Mouse (Mus musculus): ENCODE measurements around the gene Alpk3. TPM values are rescaled to one million over a fixed set of nuclear protein-coding genes. Genes with fewer than 3 reads are reported as not detected.

Alpk3 gene
- total and polyA plus RNA-seq, 3 experiments, result under 0.01 to 0.03 TPM; not detected in 1

DNA sequence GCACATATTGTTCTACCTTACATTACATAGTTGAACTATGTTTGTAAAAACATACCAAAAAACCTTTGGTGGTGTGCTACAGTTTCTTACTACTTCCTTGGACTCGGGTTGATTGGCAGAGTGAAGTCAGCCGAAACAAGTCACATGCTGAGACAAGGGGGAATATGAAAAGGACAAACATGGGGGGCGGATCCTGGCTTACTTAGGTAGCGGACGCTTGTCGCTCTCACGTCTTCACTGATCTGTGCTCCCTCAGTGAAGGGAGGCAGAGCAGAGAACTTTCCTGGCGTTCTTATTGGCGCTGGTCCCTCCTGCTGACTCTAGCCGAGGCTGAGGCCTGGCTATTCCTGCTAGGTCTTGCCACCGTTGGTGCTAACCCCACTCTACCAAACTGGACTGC, 37.1 kb upstream of the Alpk3 start:
- Histone ChIP-seq H3K27me3 (ENCODE audit: control insufficient read depth in 1 of 2, insufficient read depth in 2 of 2, low read length in 2 of 2) (no peaks in the 10 kb centered on the region), H3K4me3 (ENCODE audit: control insufficient read depth in 1 of 2, insufficient read depth in 1 of 2, low read depth in 2 of 2, low read length in 2 of 2) (no peak overlapping the region), H3K36me3 (ENCODE audit: control insufficient read depth in 1 of 2, insufficient read depth in 2 of 2, low read length in 2 of 2) (peaks cover 0 to 10% of the 10 kb centered on the region in 2 experiments; a peak in 2 of 4 replicates), H3K79me2 (ENCODE audit: control insufficient read depth, insufficient read depth, low read length, poor library complexity) (peaks cover 3% of the 10 kb centered on the region; the same call in 1 of the 2 replicates), H3K9me3 (replicated peaks; ENCODE audit: insufficient read depth, low read length) (no peaks in the 10 kb centered on the region), H3K9ac (ENCODE audit: control insufficient read depth, low read depth, low read length, poor library complexity, severe bottlenecking) (no peak overlapping the region), H3K27ac (ENCODE audit: control insufficient read depth, low read depth, low read length) (no peak overlapping the region), H3K4me1 (ENCODE audit: control insufficient read depth in 1 of 2, insufficient read depth in 2 of 2, low read length in 2 of 2) (no peaks in the 10 kb centered on the region)
- DNase-seq (ENCODE audit: low read depth, low spot score), result no peak
- TF ChIP-seq POLR2A (IDR thresholded peaks at IDR 0.05; ENCODE audit: control insufficient read depth in 1 of 2, insufficient read depth in 1 of 2, low read depth in 1 of 2, low read length in 2 of 2, poor library complexity in 1 of 2) (no peak), MAZ (IDR thresholded peaks at IDR 0.05; ENCODE audit: low read depth, low read length) (no peak), MAX (IDR thresholded peaks at IDR 0.05; ENCODE audit: low read length) (no peak), EP300 (IDR thresholded peaks at IDR 0.05; ENCODE audit: low read depth in 1 of 2, low read length in 2 of 2) (no peak), JUND (IDR thresholded peaks at IDR 0.05; ENCODE audit: low read depth, low read length) (no peak), MYC (IDR thresholded peaks at IDR 0.05; ENCODE audit: low read depth, low read length) (no peak), MAFK (IDR thresholded peaks at IDR 0.05; ENCODE audit: borderline replicate concordance, low read depth, low read length) (no peak), E2F4 (IDR thresholded peaks at IDR 0.05; ENCODE audit: borderline replicate concordance, low read depth, low read length) (no peak)

DNA sequence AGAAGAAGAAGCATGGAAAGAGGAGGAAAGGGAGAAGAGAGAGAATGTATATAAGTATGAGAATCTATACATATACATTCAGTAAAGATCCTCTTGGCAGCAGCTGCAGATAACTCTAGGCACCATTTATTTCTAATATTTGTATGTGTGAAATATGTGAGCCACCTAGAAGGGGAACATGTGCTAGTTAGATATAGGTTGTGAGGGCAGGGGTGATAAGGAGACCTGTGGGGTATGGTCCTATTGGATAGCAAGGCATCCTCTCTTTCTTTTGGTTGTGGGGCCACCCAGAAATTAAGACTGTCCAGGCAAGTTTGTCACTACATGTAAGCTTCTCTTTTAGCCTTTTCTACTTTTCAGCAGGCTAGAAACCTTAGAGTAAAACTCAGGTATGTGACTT, 34.7 kb upstream of the Alpk3 start:
- Histone ChIP-seq H3K9ac (ENCODE audit: control insufficient read depth, low read depth, low read length, poor library complexity, severe bottlenecking) (no peak overlapping the region), H3K4me3 (ENCODE audit: control insufficient read depth in 1 of 2, insufficient read depth in 1 of 2, low read depth in 2 of 2, low read length in 2 of 2) (no peak overlapping the region), H3K27me3 (ENCODE audit: control insufficient read depth in 1 of 2, insufficient read depth in 2 of 2, low read length in 2 of 2) (no peaks in the 10 kb centered on the region), H3K9me3 (replicated peaks; ENCODE audit: insufficient read depth, low read length) (no peaks in the 10 kb centered on the region), H3K27ac (ENCODE audit: control insufficient read depth, low read depth, low read length) (no peak overlapping the region), H3K36me3 (ENCODE audit: control insufficient read depth in 1 of 2, insufficient read depth in 2 of 2, low read length in 2 of 2) (peaks cover 0 to 8% of the 10 kb centered on the region in 2 experiments; a peak in 2 of 4 replicates), H3K79me2 (ENCODE audit: control insufficient read depth, insufficient read depth, low read length, poor library complexity) (peaks cover 2% of the 10 kb centered on the region; the same call in 1 of the 2 replicates), H3K4me1 (ENCODE audit: control insufficient read depth in 1 of 2, insufficient read depth in 2 of 2, low read length in 2 of 2) (no peaks in the 10 kb centered on the region)
- no peak for DNase-seq (ENCODE audit: low read depth, low spot score)
- TF ChIP-seq MYC (IDR thresholded peaks at IDR 0.05; ENCODE audit: low read depth, low read length) (no peak), TAL1 (IDR thresholded peaks at IDR 0.05; ENCODE audit: low read length) (0 out of 2 replicates have a peak, but pooled peaks have one; percentile 12), POLR2A (IDR thresholded peaks at IDR 0.05; ENCODE audit: control insufficient read depth in 1 of 2, insufficient read depth in 1 of 2, low read depth in 1 of 2, low read length in 2 of 2, poor library complexity in 1 of 2) (no peak), ZMIZ1 (IDR thresholded peaks at IDR 0.05; ENCODE audit: low read depth, low read length) (no peak), GATA1 (IDR thresholded peaks at IDR 0.05; ENCODE audit: low read depth, low read length) (0 out of 2 replicates have a peak, but pooled peaks have one; percentile 4), JUND (IDR thresholded peaks at IDR 0.05; ENCODE audit: low read depth, low read length) (no peak), MXI1 (IDR thresholded peaks at IDR 0.05; ENCODE audit: low read depth, low read length) (no peak), EP300 (IDR thresholded peaks at IDR 0.05; ENCODE audit: low read depth in 1 of 2, low read length in 2 of 2) (no peak), RAD21 (IDR thresholded peaks at IDR 0.05; ENCODE audit: low read depth, low read length) (no peak), CTCF (IDR thresholded peaks at IDR 0.05 in 2 of 3, conservative IDR thresholded peaks at IDR 0.05 in 1 of 3; ENCODE audit: control insufficient read depth in 1 of 3, insufficient read depth in 1 of 3, low read depth in 2 of 3, low read length in 3 of 3, poor library complexity in 1 of 3, severe bottlenecking in 1 of 3) (no peak), CHD2 (IDR thresholded peaks at IDR 0.05; ENCODE audit: low read length) (no peak), MAX (IDR thresholded peaks at IDR 0.05; ENCODE audit: low read length) (no peak), MEF2A (IDR thresholded peaks at IDR 0.05; ENCODE audit: extremely low read depth, insufficient replicate concordance, low read depth, low read length, poor library complexity, severe bottlenecking) (no peak), TBP (IDR thresholded peaks at IDR 0.05; ENCODE audit: low read depth, low read length) (no peak), UBTF (IDR thresholded peaks at IDR 0.05; ENCODE audit: borderline replicate concordance, insufficient read depth, low read depth, low read length) (no peak)

All from MEL (cell line).